Mouse (Mus musculus): Measurements from ENCODE around the gene Casp7. TPM values are rescaled to one million over a fixed set of nuclear protein-coding genes. Genes with fewer than 3 reads are reported as not detected.

The Casp7 gene
- total and polyA plus RNA-seq, 2 experiments from 2014 or later = 25.2 to 34.5 TPM

DNA sequence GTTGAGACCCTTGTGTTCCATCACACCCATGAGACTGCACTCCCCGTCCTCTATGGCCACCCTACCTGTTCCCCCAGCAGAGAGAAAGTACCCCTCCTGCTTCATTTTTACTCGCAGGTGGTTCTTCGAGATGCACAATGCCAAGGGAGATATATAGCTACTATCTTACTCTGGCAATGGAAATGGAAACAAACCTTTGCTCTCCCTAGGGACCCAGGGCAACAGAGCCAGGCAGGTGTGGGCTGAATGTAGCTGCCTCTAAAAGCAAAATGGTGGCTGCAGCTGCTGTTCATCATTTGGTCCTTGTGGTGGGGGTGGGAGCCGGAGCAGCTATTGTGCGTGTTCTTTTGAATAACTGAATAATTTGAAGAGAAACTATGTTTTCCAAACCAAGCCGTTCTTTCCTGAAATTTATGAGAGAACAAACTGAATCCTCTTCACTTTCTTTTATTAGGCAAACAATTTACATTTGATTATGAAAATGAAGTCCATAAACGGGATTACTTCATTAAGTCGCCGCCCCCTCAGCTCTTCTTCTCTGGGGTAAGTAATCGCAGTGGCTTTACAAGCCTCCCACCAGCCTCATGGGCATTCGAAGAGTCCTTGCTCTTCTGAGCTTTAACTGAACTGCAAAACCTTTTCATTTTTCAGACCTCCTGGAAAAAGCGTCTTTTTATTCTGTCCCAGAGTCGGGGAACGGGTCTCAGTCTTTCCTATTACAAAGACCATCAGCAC is 73.5 kb downstream of the Casp7 start:
- H3K27me3 ChIP-seq (ENCODE audit: insufficient read depth, low read length) = no peaks in the 10 kb centered on the region
- H3K4me2 ChIP-seq (ENCODE audit: low read depth, low read length, poor library complexity, severe bottlenecking) = no peak overlapping the region
- H3K27ac ChIP-seq (ENCODE audit: low read depth, low read length) = no peak overlapping the region
- H3K4me1 ChIP-seq (ENCODE audit: insufficient read depth, low read length) = 0 out of 2 replicates have a peak, but pooled peaks cover 5% of the 10 kb centered on the region
- DNase-seq (ENCODE audit: low spot score) = no peak
- no peak for ATAC-seq (ENCODE audit: low FRiP score)
- no peak overlapping the region for H3K9ac ChIP-seq (replicated peaks; ENCODE audit: low read length, poor library complexity, severe bottlenecking)
- no peaks in the 10 kb centered on the region for H3K36me3 ChIP-seq (ENCODE audit: insufficient read depth, low read length)
- no peak for TF ChIP-seq CTCF (IDR thresholded peaks at IDR 0.05)
- H3K4me3 ChIP-seq (ENCODE audit: low read depth, low read length) = no peak overlapping the region
- WGBS = 65% methylated on average over 14 of the region's 14 CpGs
- H3K9me3 ChIP-seq (ENCODE audit: low read length) = no peaks in the 10 kb centered on the region

- Histone ChIP-seq H3K4me2 (ENCODE audit: low read depth, low read length, poor library complexity, severe bottlenecking) (no peak overlapping the region), H3K36me3 (ENCODE audit: insufficient read depth, low read length) (no peaks in the 10 kb centered on the region), H3K9ac (replicated peaks; ENCODE audit: low read length, poor library complexity, severe bottlenecking) (no peak overlapping the region), H3K27ac (ENCODE audit: low read depth, low read length) (no peak overlapping the region), H3K4me3 (ENCODE audit: low read depth, low read length) (no peak overlapping the region), H3K9me3 (ENCODE audit: low read length) (no peaks in the 10 kb centered on the region), H3K4me1 (ENCODE audit: insufficient read depth, low read length) (0 out of 2 replicates have a peak, but pooled peaks cover 5% of the 10 kb centered on the region), H3K27me3 (ENCODE audit: insufficient read depth, low read length) (no peaks in the 10 kb centered on the region)
- WGBS = 70% methylated on average over 10 of the region's 10 CpGs
- no peak for ATAC-seq (ENCODE audit: low FRiP score)
- no peak for TF ChIP-seq CTCF (IDR thresholded peaks at IDR 0.05)
- no peak for DNase-seq (ENCODE audit: low spot score)
Measured at GRCm38 (mm10) chr19:56471934-56472333, 75.0 kb downstream of the Casp7 start.

DNA sequence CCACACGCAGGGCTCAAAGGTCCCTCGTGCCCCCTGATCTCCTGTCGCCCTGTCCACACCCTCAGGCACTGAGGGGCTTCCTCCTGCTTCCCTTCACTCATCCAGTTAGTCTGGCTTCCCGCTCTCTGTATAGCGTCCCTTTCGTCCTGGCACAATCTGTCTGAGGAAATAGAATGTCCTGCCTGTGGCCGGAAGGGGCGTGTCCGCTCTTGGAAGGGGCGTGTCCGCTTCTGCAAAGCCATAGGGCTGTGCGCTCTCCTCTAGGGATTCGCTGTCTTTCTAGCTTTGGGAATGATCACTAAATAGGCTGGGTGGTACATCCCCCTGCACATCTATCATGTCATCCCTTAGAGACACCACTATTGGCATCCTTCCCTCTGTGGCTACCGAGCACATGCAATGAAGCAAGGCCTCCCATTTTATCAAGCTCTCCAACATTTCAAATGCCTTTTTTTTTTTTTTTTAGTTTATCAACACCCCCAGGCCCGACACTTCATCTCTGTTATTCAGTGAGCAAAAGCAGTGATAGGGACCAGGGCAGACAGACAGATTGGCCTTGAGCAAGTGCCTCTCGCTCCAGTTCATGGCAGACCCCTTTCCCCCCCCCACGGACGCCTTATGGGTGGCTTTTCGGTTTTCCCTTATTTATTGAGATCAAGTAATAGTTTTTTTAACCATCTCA is 78.1 kb downstream of the Casp7 start:
- TF ChIP-seq CTCF (IDR thresholded peaks at IDR 0.05) = no peak
- no peaks in the 10 kb centered on the region for H3K9me3 ChIP-seq (ENCODE audit: low read length)
- no peak overlapping the region for H3K27ac ChIP-seq (ENCODE audit: low read depth, low read length)
- no peak overlapping the region for H3K4me2 ChIP-seq (ENCODE audit: low read depth, low read length, poor library complexity, severe bottlenecking)
- ATAC-seq (ENCODE audit: low FRiP score) (no peak), DNase-seq (ENCODE audit: low spot score) (no peak)
- no peaks in the 10 kb centered on the region for H3K27me3 ChIP-seq (ENCODE audit: insufficient read depth, low read length)
- H3K4me1 ChIP-seq (ENCODE audit: insufficient read depth, low read length) = 0 out of 2 replicates have a peak, but pooled peaks cover 5% of the 10 kb centered on the region
- no peak overlapping the region for H3K4me3 ChIP-seq (ENCODE audit: low read depth, low read length)
- no peaks in the 10 kb centered on the region for H3K36me3 ChIP-seq (ENCODE audit: insufficient read depth, low read length)
- WGBS = 63% methylated on average over 19 of the region's 19 CpGs
- H3K9ac ChIP-seq (replicated peaks; ENCODE audit: low read length, poor library complexity, severe bottlenecking) = no peak overlapping the region

DNA sequence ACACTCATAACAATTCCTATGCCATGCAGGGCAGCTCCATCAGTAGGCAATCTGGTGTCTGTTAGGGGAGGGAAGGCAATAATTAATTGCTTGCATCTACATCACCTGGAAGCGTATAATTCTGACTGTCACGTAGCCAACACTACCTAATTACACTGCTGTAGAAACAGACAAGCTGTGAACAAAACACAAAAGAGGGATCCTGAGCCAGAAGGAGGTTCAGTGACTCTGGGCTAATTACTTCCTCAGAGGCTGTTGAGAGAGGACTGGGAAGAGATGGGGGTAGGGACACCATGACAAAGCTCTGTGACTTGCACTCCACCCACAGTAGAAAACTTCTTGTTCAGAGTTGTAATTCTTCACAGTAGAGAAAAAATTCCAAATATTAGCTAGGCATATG is 79.6 kb downstream of the Casp7 start:
- no peaks in the 10 kb centered on the region for H3K27me3 ChIP-seq (ENCODE audit: insufficient read depth, low read length)
- H3K27ac ChIP-seq (ENCODE audit: low read depth, low read length) = no peak overlapping the region
- no peak for ATAC-seq (ENCODE audit: low FRiP score)
- no peak overlapping the region for H3K4me2 ChIP-seq (ENCODE audit: low read depth, low read length, poor library complexity, severe bottlenecking)
- TF ChIP-seq CTCF (IDR thresholded peaks at IDR 0.05) = no peak
- H3K9me3 ChIP-seq (ENCODE audit: low read length) = no peaks in the 10 kb centered on the region
- H3K4me3 ChIP-seq (ENCODE audit: low read depth, low read length) = no peak overlapping the region
- 0 out of 2 replicates have a peak, but pooled peaks cover 3% of the 10 kb centered on the region for H3K4me1 ChIP-seq (ENCODE audit: insufficient read depth, low read length)
- DNase-seq (ENCODE audit: low spot score) = peak; percentile 74
- no peaks in the 10 kb centered on the region for H3K36me3 ChIP-seq (ENCODE audit: insufficient read depth, low read length)
- H3K9ac ChIP-seq (replicated peaks; ENCODE audit: low read length, poor library complexity, severe bottlenecking) = no peak overlapping the region
- 35% methylated on average over 2 of the region's 2 CpGs for WGBS

GRCm38 (mm10) chr19:56477253-56477652 is 80.3 kb downstream of the Casp7 start:
- WGBS = 84% methylated on average over 5 of the region's 5 CpGs
- Histone ChIP-seq H3K9ac (replicated peaks; ENCODE audit: low read length, poor library complexity, severe bottlenecking) (no peak overlapping the region), H3K36me3 (ENCODE audit: insufficient read depth, low read length) (no peaks in the 10 kb centered on the region), H3K4me2 (ENCODE audit: low read depth, low read length, poor library complexity, severe bottlenecking) (no peak overlapping the region), H3K9me3 (ENCODE audit: low read length) (no peaks in the 10 kb centered on the region), H3K27ac (ENCODE audit: low read depth, low read length) (no peak overlapping the region), H3K27me3 (ENCODE audit: insufficient read depth, low read length) (no peaks in the 10 kb centered on the region), H3K4me3 (ENCODE audit: low read depth, low read length) (no peak overlapping the region), H3K4me1 (ENCODE audit: insufficient read depth, low read length) (0 out of 2 replicates have a peak, but pooled peaks cover 3% of the 10 kb centered on the region)
- TF ChIP-seq CTCF (IDR thresholded peaks at IDR 0.05) = no peak
- DNase-seq (ENCODE audit: low spot score) (no peak), ATAC-seq (ENCODE audit: low FRiP score) (no peak)

DNA sequence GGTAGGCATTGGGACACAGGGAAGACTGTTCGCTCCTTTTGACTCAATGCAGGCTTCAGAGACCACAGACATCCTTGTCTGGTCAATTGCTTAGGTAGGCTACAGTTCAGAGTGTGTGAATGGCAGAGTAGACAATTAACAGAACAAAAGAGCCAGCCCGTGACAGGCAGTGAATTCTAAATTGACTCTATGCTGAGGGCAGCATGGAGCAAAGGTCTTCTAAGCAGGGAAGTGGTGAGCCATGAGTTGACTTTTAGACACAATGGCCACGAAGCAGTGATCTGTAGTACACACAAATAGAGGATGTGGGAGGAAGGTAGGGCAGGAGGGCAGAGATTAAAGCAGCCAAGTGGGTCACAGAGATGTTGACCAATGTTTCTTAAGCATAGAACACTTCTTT is 80.9 kb downstream of the Casp7 start:
- Histone ChIP-seq H3K9ac (replicated peaks; ENCODE audit: low read length, poor library complexity, severe bottlenecking) (no peak overlapping the region), H3K36me3 (ENCODE audit: insufficient read depth, low read length) (no peaks in the 10 kb centered on the region), H3K9me3 (ENCODE audit: low read length) (no peaks in the 10 kb centered on the region), H3K27me3 (ENCODE audit: insufficient read depth, low read length) (no peaks in the 10 kb centered on the region), H3K4me1 (ENCODE audit: insufficient read depth, low read length) (0 out of 2 replicates have a peak, but pooled peaks cover 3% of the 10 kb centered on the region), H3K4me2 (ENCODE audit: low read depth, low read length, poor library complexity, severe bottlenecking) (no peak overlapping the region), H3K27ac (ENCODE audit: low read depth, low read length) (no peak overlapping the region), H3K4me3 (ENCODE audit: low read depth, low read length) (no peak overlapping the region)
- no peak for TF ChIP-seq CTCF (IDR thresholded peaks at IDR 0.05)
- WGBS = 39% methylated on average over 3 of the region's 3 CpGs
- no peak for DNase-seq (ENCODE audit: low spot score)
- no peak for ATAC-seq (ENCODE audit: low FRiP score)

Measured in midbrain, postnatal 0 days (tissue).